Mouse (Mus musculus): ENCODE results near the gene Hoxb6.

Gene Hoxb6

GRCm38 (mm10) chr11:96317608-96318367 is 25.5 kb downstream of the Hoxb6 start, which contains the start of gene Hoxb4:
TSS of gene Hoxb4 (plus strand) at chr11:96318267.
- DNase-seq, result peak in 1 of 2 experiments; percentile 60

- peak; percentile 92 to 96 for DNase-seq
Measured at GRCm38 (mm10) chr11:96318368-96319070, 26.2 kb downstream of the Hoxb6 start.

GRCm38 (mm10) chr11:96319071-96319902 is 27.0 kb downstream of the Hoxb6 start:
- peak; percentile 56 to 81 for DNase-seq

GRCm38 (mm10) chr11:96319910-96320309 is 27.6 kb downstream of the Hoxb6 start:
- DNase-seq, result peak; percentile 75 to 87

GRCm38 (mm10) chr11:96320688-96321087 is 28.4 kb downstream of the Hoxb6 start:
- peak; percentile 48 to 56 for DNase-seq

- DNase-seq, result no peak
Measured at GRCm38 (mm10) chr11:96321846-96322245, 29.6 kb downstream of the Hoxb6 start.

- DNase-seq, result no peak
Measured at GRCm38 (mm10) chr11:96322738-96323137, 30.5 kb downstream of the Hoxb6 start.

- no peak for DNase-seq
Measured at GRCm38 (mm10) chr11:96323154-96323553, 30.9 kb downstream of the Hoxb6 start, which contains the start of gene Hoxb3. TSS of gene Hoxb3 (plus strand) at chr11:96323326.

GRCm38 (mm10) chr11:96324125-96324524 is 31.8 kb downstream of the Hoxb6 start:
- DNase-seq, result peak in 1 of 2 experiments; percentile 51

GRCm38 (mm10) chr11:96324965-96325364 is 32.7 kb downstream of the Hoxb6 start:
- peak in 1 of 2 experiments; percentile 37 for DNase-seq

- peak in 1 of 2 experiments; percentile 41 for DNase-seq
Measured at GRCm38 (mm10) chr11:96325747-96326212, 33.5 kb downstream of the Hoxb6 start.

- DNase-seq, result peak in 1 of 2 experiments; percentile 30
Measured at GRCm38 (mm10) chr11:96326705-96327104, 34.4 kb downstream of the Hoxb6 start.

- DNase-seq, result no peak
Measured at GRCm38 (mm10) chr11:96327122-96327521, 34.8 kb downstream of the Hoxb6 start.

GRCm38 (mm10) chr11:96327750-96328149 is 35.5 kb downstream of the Hoxb6 start:
- no peak for DNase-seq

GRCm38 (mm10) chr11:96328605-96329004 is 36.3 kb downstream of the Hoxb6 start:
- DNase-seq, result no peak

GRCm38 (mm10) chr11:96332105-96332504 is 39.8 kb downstream of the Hoxb6 start:
- DNase-seq, result peak in 1 of 2 experiments; percentile 41

- DNase-seq, result peak in 1 of 2 experiments; percentile 43
Measured at GRCm38 (mm10) chr11:96332618-96333032, 40.3 kb downstream of the Hoxb6 start.

GRCm38 (mm10) chr11:96333241-96334001 is 41.1 kb downstream of the Hoxb6 start:
- peak in 1 of 2 experiments; percentile 32 for DNase-seq

- no peak for DNase-seq
Measured at GRCm38 (mm10) chr11:96334002-96334364, 41.7 kb downstream of the Hoxb6 start.

- DNase-seq, result no peak
Measured at GRCm38 (mm10) chr11:96334998-96335397, 42.7 kb downstream of the Hoxb6 start.

- DNase-seq, result peak; percentile 51 to 81
Measured at GRCm38 (mm10) chr11:96336597-96336996, 44.3 kb downstream of the Hoxb6 start.

GRCm38 (mm10) chr11:96337026-96337425 is 44.8 kb downstream of the Hoxb6 start:
- no peak for DNase-seq
